27 mouse cellular contexts compared by ENCODE assay signal in genomic region chr4:125428736-125429135, GRCm38 (mm10).
DNase-seq lines count a peak whose midpoint lies in the region; ATAC-seq and TF ChIP-seq lines count a peak whose summit lies in the region.
"Had no signal": no experiment of that assay in that cellular context is flagged by ENCODE, and none has a peak within 500 bp of the region (broad histone marks: within the 10 kb centered on the region; RNA-seq: fewer than 3 reads in every experiment).

No protein-coding gene starts in this region.

- peak; percentile 17 to 24 for DNase-seq in left cerebral cortex, postnatal 14 days (ENCODE audit: low spot score in 2 of 2)
- DNase-seq in left cerebral cortex, adult 18-20 months (ENCODE audit: low spot score in 2 of 2): no peak
- peak; percentile 47 for DNase-seq in midbrain, embryonic 11.5 days (ENCODE audit: low spot score, missing footprints)
- DNase-seq in midbrain, postnatal 0 days (ENCODE audit: low spot score): no peak
- peak; percentile 38 for DNase-seq in brain, adult 2 months (ENCODE audit: low read depth, low spot score)
- peak; percentile 12 to 13 for DNase-seq in right cerebral cortex, postnatal 36 days (ENCODE audit: low spot score in 2 of 2)
- no peak for DNase-seq in ovary, postnatal 10 days (ENCODE audit: low spot score)
- DNase-seq: adrenal gland, adult 2 months; adrenal gland, postnatal 14 days; cerebellum, adult 11-12 months; cerebellum, adult 8-10 months; cerebellum, postnatal 10 days; cerebellum, postnatal 36 days; embryo, embryonic 11 days; gastrocnemius, postnatal 10 days; gastrocnemius, postnatal 36 days; heart, adult 2 months had no signal

- no peak overlapping the region for H3K4me3 ChIP-seq in midbrain, embryonic 11.5 days (ENCODE audit: low read depth, low read length)
- H3K4me3 ChIP-seq in midbrain, postnatal 0 days (ENCODE audit: low read depth, low read length): no peak overlapping the region
- no peak overlapping the region for H3K4me3 ChIP-seq in heart, embryonic 11.5 days (ENCODE audit: low read depth, low read length)
- H3K4me3 ChIP-seq: embryonic facial prominence, embryonic 10.5 days; embryonic facial prominence, embryonic 13.5 days; erythroblast, embryonic 14.5 days; forebrain, embryonic 12.5 days; forebrain, embryonic 15.5 days; heart, adult 2 months; heart, embryonic 10.5 days; hindbrain, embryonic 12.5 days; hindbrain, embryonic 15.5 days had no signal

- no peak for ATAC-seq in midbrain, embryonic 11.5 days (ENCODE audit: low FRiP score)
- no peak for ATAC-seq in midbrain, postnatal 0 days (ENCODE audit: low FRiP score)
- ATAC-seq in heart, embryonic 11.5 days (replicated peaks; ENCODE audit: insufficient number of reproducible peaks, low FRiP score, low TSS enrichment): no peak
- ATAC-seq: CD4-positive, CD25-positive, alpha-beta regulatory T cell, adult 4 months; forebrain, embryonic 15.5 days had no signal

- TF ChIP-seq CTCF in midbrain, postnatal 0 days (IDR thresholded peaks at IDR 0.05): no peak

- no peaks in the 10 kb centered on the region for H3K27me3 ChIP-seq in midbrain, embryonic 11.5 days (ENCODE audit: control insufficient read depth, insufficient read depth, low read length)
- no peaks in the 10 kb centered on the region for H3K27me3 ChIP-seq in midbrain, postnatal 0 days (ENCODE audit: insufficient read depth, low read length)
- 0 out of 2 replicates have a peak, but pooled peaks cover 2% of the 10 kb centered on the region for H3K27me3 ChIP-seq in heart, embryonic 11.5 days (ENCODE audit: control insufficient read depth, insufficient read depth, low read length)
- H3K27me3 ChIP-seq: embryonic facial prominence, embryonic 13.5 days; forebrain, embryonic 15.5 days; hindbrain, embryonic 15.5 days had no signal

- 89% methylated on average over 14 of the region's 14 CpGs for WGBS in midbrain, embryonic 11.5 days
- 87% methylated on average over 14 of the region's 14 CpGs for WGBS in midbrain, postnatal 0 days
- 89% methylated on average over 14 of the region's 14 CpGs for WGBS in heart, embryonic 11.5 days (ENCODE audit: insufficient replicate concordance)

- H3K36me3 ChIP-seq in midbrain, embryonic 11.5 days (ENCODE audit: control insufficient read depth, insufficient read depth, low read length): no peaks in the 10 kb centered on the region
- no peaks in the 10 kb centered on the region for H3K36me3 ChIP-seq in midbrain, postnatal 0 days (ENCODE audit: insufficient read depth, low read length)
- H3K36me3 ChIP-seq in heart, embryonic 11.5 days (ENCODE audit: control insufficient read depth, insufficient read depth, low read length): no peaks in the 10 kb centered on the region
- H3K36me3 ChIP-seq: embryonic facial prominence, embryonic 10.5 days; embryonic facial prominence, embryonic 13.5 days; forebrain, embryonic 12.5 days; forebrain, embryonic 15.5 days; heart, embryonic 10.5 days; hindbrain, embryonic 12.5 days; hindbrain, embryonic 15.5 days had no signal

- H3K9me3 ChIP-seq in midbrain, embryonic 11.5 days (ENCODE audit: control insufficient read depth, low read length): no peaks in the 10 kb centered on the region
- no peaks in the 10 kb centered on the region for H3K9me3 ChIP-seq in midbrain, postnatal 0 days (ENCODE audit: low read length)
- no peaks in the 10 kb centered on the region for H3K9me3 ChIP-seq in heart, embryonic 11.5 days (replicated peaks; ENCODE audit: control insufficient read depth, low read length)
- H3K9me3 ChIP-seq: embryonic facial prominence, embryonic 10.5 days; embryonic facial prominence, embryonic 13.5 days; forebrain, embryonic 12.5 days; forebrain, embryonic 15.5 days; heart, embryonic 10.5 days; hindbrain, embryonic 12.5 days; hindbrain, embryonic 15.5 days had no signal

- no peaks in the 10 kb centered on the region for H3K4me1 ChIP-seq in midbrain, embryonic 11.5 days (ENCODE audit: control insufficient read depth, insufficient read depth, low read length)
- no peaks in the 10 kb centered on the region for H3K4me1 ChIP-seq in midbrain, postnatal 0 days (ENCODE audit: insufficient read depth, low read length)
- no peaks in the 10 kb centered on the region for H3K4me1 ChIP-seq in heart, embryonic 11.5 days (ENCODE audit: control insufficient read depth, insufficient read depth, low read length)
- H3K4me1 ChIP-seq: embryonic facial prominence, embryonic 13.5 days; forebrain, embryonic 15.5 days; hindbrain, embryonic 15.5 days had no signal

- H3K27ac ChIP-seq in midbrain, embryonic 11.5 days (ENCODE audit: low read depth, low read length): no peak overlapping the region
- H3K27ac ChIP-seq in midbrain, postnatal 0 days (ENCODE audit: low read depth, low read length): no peak overlapping the region
- H3K27ac ChIP-seq in heart, embryonic 11.5 days (ENCODE audit: low read depth, low read length): no peak overlapping the region
- H3K27ac ChIP-seq: embryonic facial prominence, embryonic 10.5 days; embryonic facial prominence, embryonic 13.5 days; forebrain, embryonic 12.5 days; forebrain, embryonic 15.5 days; heart, adult 2 months; heart, embryonic 10.5 days; hindbrain, embryonic 12.5 days; hindbrain, embryonic 15.5 days had no signal

- intact Hi-C loops in left cerebral cortex, postnatal 14 days (cut with DNase I): no loop called here

- H3K9ac ChIP-seq in midbrain, embryonic 11.5 days (ENCODE audit: low read length): no peak overlapping the region
- H3K9ac ChIP-seq in midbrain, postnatal 0 days (replicated peaks; ENCODE audit: low read length, poor library complexity, severe bottlenecking): no peak overlapping the region
- H3K9ac ChIP-seq in heart, embryonic 11.5 days (ENCODE audit: low read depth, low read length): no peak overlapping the region
- H3K9ac ChIP-seq: embryonic facial prominence, embryonic 13.5 days; forebrain, embryonic 12.5 days; forebrain, embryonic 15.5 days; hindbrain, embryonic 12.5 days; hindbrain, embryonic 15.5 days had no signal

- H3K4me2 ChIP-seq in midbrain, embryonic 11.5 days: no peak overlapping the region
- no peak overlapping the region for H3K4me2 ChIP-seq in midbrain, postnatal 0 days (ENCODE audit: low read depth, low read length, poor library complexity, severe bottlenecking)
- no peak overlapping the region for H3K4me2 ChIP-seq in heart, embryonic 11.5 days
- H3K4me2 ChIP-seq: embryonic facial prominence, embryonic 13.5 days; forebrain, embryonic 12.5 days; forebrain, embryonic 15.5 days; hindbrain, embryonic 12.5 days; hindbrain, embryonic 15.5 days had no signal

Comparison
In these comparisons a context has a peak if more than half of its experiments do, and no peak if none do; other contexts are left out.
1. DNase-seq: peak in left cerebral cortex, postnatal 14 days (2 of 2), midbrain, embryonic 11.5 days (single experiment), brain, adult 2 months (single experiment) and right cerebral cortex, postnatal 36 days (2 of 2); none in left cerebral cortex, adult 18-20 months (0 of 2), midbrain, postnatal 0 days (single experiment) and ovary, postnatal 10 days (single experiment).